Mouse (Mus musculus) limb, embryonic 10.5 days (tissue): Measurements from ENCODE around the gene Adgrb3. TPM values are rescaled to one million over a fixed set of nuclear protein-coding genes. Genes with fewer than 3 reads are reported as not detected.
"Not testable (repeated sequence)": the region's sequence is repeated elsewhere in the genome, so short reads cannot be mapped to it uniquely, and the experiment has no call there.

Experiments used
- DNase-seq: peaks from one replicate; pipeline ENCODE4 v3.0.0-alpha.2; 2017; ENCODE audit warnings: low spot score
- H3K27ac ChIP-seq: fragments of 300-500 bp; sonication (generic); 2 replicates; pipeline ENCODE4 v1.5.1; 2016; ENCODE audit warnings: mild to moderate bottlenecking
- H3K27me3 ChIP-seq: fragments of 300-500 bp; sonication (generic); 2 replicates; pipeline ENCODE4 v1.6.1; 2016; ENCODE audit warnings: low read depth, mild to moderate bottlenecking; ENCODE audit not compliant: poor library complexity, severe bottlenecking
- H3K36me3 ChIP-seq: fragments of 300-500 bp; sonication (generic); 2 replicates; pipeline ENCODE4 v1.6.1; 2016; ENCODE audit warnings: mild to moderate bottlenecking, moderate library complexity
- H3K4me1 ChIP-seq: fragments of 300-500 bp; sonication (generic); 2 replicates; pipeline ENCODE4 v1.6.1; 2016
- H3K4me3 ChIP-seq: fragments of 300-500 bp; sonication (generic); 2 replicates; pipeline ENCODE4 v1.5.1; 2016; ENCODE audit warnings: mild to moderate bottlenecking, moderate library complexity
- H3K9me3 ChIP-seq: fragments of 300-500 bp; sonication (generic); replicated peaks from 2 replicates; pipeline ENCODE4 v1.6.1; 2016; ENCODE audit warnings: mild to moderate bottlenecking
- WGBS: fragments of 180-500 bp; shearing (Covaris S2); methylation state at CpG from one replicate; pipeline ENCODE4 v1.1.7; 2016; 5-methylcytosine and 5-hydroxymethylcytosine counted together
- polyA plus RNA-seq: library from polyadenylated mRNA; unstranded; fragments of >200 nt; fragmentation: Nextera tagmentation; extraction: Ambion mirVana; gene quantifications from 2 replicates; pipeline ENCODE4 v1.2.1, GENCODE M21; 2016

Adgrb3 gene
- polyA plus RNA-seq, 1 experiment from 2014 or later: 0.33 TPM

GRCm38 (mm10) chr1:25471612-25472011 lies 357.9 kb downstream of the Adgrb3 start:
- H3K36me3 ChIP-seq, H3K4me3 ChIP-seq, H3K27me3 ChIP-seq, H3K4me1 ChIP-seq, H3K27ac ChIP-seq, DNase-seq, H3K9me3 ChIP-seq: not testable (repeated sequence)
- WGBS: 61% methylated on average over 2 of the region's 2 CpGs

GRCm38 (mm10) chr1:25462612-25463011 lies 366.9 kb downstream of the Adgrb3 start:
- no peak for DNase-seq
- no peak overlapping the region for H3K27ac ChIP-seq
- WGBS: 44% methylated on average over 1 of the region's 1 CpGs
- no peaks in the 10 kb centered on the region for H3K9me3 ChIP-seq
- H3K27me3 ChIP-seq: no peaks in the 10 kb centered on the region
- 0 out of 2 replicates have a peak, but pooled peaks cover 3% of the 10 kb centered on the region for H3K4me1 ChIP-seq
- H3K4me3 ChIP-seq: no peak overlapping the region
- H3K36me3 ChIP-seq: no peaks in the 10 kb centered on the region

GRCm38 (mm10) chr1:25435506-25435905 lies 394.0 kb downstream of the Adgrb3 start:
- no peak overlapping the region for H3K4me3 ChIP-seq
- 79% methylated on average over 2 of the region's 2 CpGs for WGBS
- no peak for DNase-seq

GRCm38 (mm10) chr1:25430219-25430862 lies 399.2 kb downstream of the Adgrb3 start:
- 78% methylated on average over 16 of the region's 16 CpGs for WGBS
- Histone ChIP-seq H3K4me3 (no peak overlapping the region), H3K4me1 (no peaks in the 10 kb centered on the region), H3K27ac (no peak overlapping the region), H3K27me3 (no peaks in the 10 kb centered on the region), H3K36me3 (no peaks in the 10 kb centered on the region), H3K9me3 (no peaks in the 10 kb centered on the region)
- DNase-seq: no peak

More at GRCm38 (mm10) chr1:25435506-25435905, 394.0 kb downstream of the Adgrb3 start:
- Histone ChIP-seq H3K27ac (no peak overlapping the region), H3K9me3 (no peaks in the 10 kb centered on the region), H3K27me3 (no peaks in the 10 kb centered on the region), H3K4me1 (no peaks in the 10 kb centered on the region), H3K36me3 (no peaks in the 10 kb centered on the region)

- WGBS: 92% methylated on average over 2 of the region's 2 CpGs
Measured at GRCm38 (mm10) chr1:25420701-25421100, 408.8 kb downstream of the Adgrb3 start.

DNA sequence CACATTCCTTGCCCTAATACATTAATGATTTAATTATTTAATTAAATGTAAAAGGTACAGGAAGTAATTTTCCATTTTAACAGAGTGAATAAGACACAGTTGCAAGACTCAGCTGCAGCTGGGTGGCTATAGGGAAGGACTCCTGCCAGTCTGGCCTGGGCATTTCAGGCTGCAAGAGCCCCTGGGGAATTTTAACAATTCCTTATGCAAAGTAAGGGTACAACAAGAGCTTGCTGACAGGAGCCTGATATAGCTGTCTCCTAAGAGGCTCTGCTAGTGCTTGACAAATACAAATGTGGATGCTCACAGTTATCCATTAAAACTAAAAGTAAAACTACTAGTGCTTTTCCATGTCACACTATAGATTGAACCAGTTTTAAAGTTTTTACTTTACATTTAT lies 410.1 kb downstream of the Adgrb3 start:
- Histone ChIP-seq H3K4me3 (no peak overlapping the region), H3K27ac (no peak overlapping the region), H3K27me3 (no peaks in the 10 kb centered on the region), H3K36me3 (no peaks in the 10 kb centered on the region), H3K9me3 (no peaks in the 10 kb centered on the region), H3K4me1 (no peaks in the 10 kb centered on the region)
- no peak for DNase-seq

More at GRCm38 (mm10) chr1:25420701-25421100, 408.8 kb downstream of the Adgrb3 start:
- Histone ChIP-seq H3K4me1 (no peaks in the 10 kb centered on the region), H3K9me3 (no peaks in the 10 kb centered on the region), H3K27ac (no peak overlapping the region), H3K36me3 (no peaks in the 10 kb centered on the region), H3K4me3 (no peak overlapping the region), H3K27me3 (no peaks in the 10 kb centered on the region)
- no peak for DNase-seq

GRCm38 (mm10) chr1:25415084-25415483 lies 414.4 kb downstream of the Adgrb3 start:
- Histone ChIP-seq H3K4me3 (no peak overlapping the region), H3K27ac (no peak overlapping the region), H3K4me1 (no peaks in the 10 kb centered on the region), H3K27me3 (no peaks in the 10 kb centered on the region), H3K9me3 (no peaks in the 10 kb centered on the region), H3K36me3 (no peaks in the 10 kb centered on the region)
- 88% methylated on average over 2 of the region's 2 CpGs for WGBS
- no peak for DNase-seq

- Histone ChIP-seq H3K36me3 (no peaks in the 10 kb centered on the region), H3K4me1 (no peaks in the 10 kb centered on the region), H3K9me3 (no peaks in the 10 kb centered on the region), H3K27ac (no peak overlapping the region), H3K27me3 (no peaks in the 10 kb centered on the region), H3K4me3 (no peak overlapping the region)
- WGBS: 89% methylated on average over 2 of the region's 2 CpGs
- DNase-seq: no peak
Measured at GRCm38 (mm10) chr1:25364186-25364585, 465.3 kb downstream of the Adgrb3 start.

DNA sequence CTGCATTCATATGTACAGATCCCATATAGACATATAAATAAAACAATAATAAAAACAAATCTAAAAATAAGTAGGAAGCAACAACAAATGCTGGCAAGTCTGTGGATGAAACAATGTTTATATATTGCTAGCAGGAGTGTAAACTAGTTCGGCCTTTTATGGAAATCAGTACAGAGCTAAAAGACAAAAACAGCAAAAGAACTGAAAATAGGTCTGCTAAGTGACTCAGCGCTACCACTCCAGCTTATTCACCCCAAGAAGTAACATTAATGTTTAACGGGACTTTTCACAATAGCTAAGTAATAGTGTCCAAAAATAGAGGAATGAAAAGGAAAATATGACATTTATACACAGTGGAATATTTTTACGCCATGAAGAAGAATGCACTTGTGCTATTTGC lies 471.0 kb downstream of the Adgrb3 start:
- H3K27me3 ChIP-seq: no peaks in the 10 kb centered on the region
- H3K36me3 ChIP-seq: no peaks in the 10 kb centered on the region
- WGBS: 92% methylated on average over 4 of the region's 4 CpGs
- no peak overlapping the region for H3K27ac ChIP-seq
- DNase-seq: no peak
- H3K9me3 ChIP-seq: no peaks in the 10 kb centered on the region
- no peak overlapping the region for H3K4me3 ChIP-seq
- H3K4me1 ChIP-seq: no peaks in the 10 kb centered on the region

DNA sequence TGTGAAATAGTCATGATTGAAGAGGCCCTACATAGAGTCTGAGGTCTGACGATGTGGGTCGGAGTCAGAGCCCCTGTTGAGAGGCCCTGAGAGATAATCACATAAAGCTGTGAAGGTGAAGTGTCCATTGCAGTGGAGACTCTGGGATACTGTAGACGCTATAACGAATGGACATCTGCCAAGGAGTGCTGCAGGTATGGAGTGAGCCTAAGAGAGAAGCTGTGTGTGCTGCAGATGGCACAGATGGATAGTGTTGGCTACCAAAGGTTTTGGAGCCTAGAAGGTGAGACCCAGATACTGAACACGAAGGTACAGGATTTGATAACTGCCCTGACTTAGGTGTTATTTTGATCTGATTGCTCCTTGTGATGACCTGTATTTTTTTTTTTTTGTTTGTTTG lies 474.0 kb downstream of the Adgrb3 start:
- no peak overlapping the region for H3K4me3 ChIP-seq
- H3K4me1 ChIP-seq: no peaks in the 10 kb centered on the region
- WGBS: 95% methylated on average over 5 of the region's 5 CpGs
- no peak overlapping the region for H3K27ac ChIP-seq
- no peaks in the 10 kb centered on the region for H3K36me3 ChIP-seq
- no peaks in the 10 kb centered on the region for H3K9me3 ChIP-seq
- DNase-seq: no peak
- no peaks in the 10 kb centered on the region for H3K27me3 ChIP-seq

DNA sequence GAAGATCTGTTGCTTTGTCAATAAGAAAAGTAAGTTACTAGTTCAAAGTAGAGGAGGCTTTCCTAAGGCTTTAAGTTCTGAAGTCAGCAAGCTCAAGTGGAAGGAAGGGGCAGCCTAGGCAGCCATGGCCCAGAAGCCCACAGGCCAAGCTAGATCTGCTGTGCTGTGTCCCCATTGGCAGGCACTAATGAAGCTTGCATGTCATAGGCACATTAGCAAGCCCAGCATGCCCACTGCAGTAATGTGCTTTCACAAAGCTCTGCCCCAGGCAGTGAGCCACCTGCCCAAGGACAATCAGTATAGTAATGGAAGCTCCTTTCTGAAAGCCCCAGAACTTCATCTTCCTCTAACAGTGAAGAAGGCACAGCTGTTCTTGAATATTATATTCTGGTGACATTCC lies 484.6 kb downstream of the Adgrb3 start:
- H3K36me3 ChIP-seq: no peaks in the 10 kb centered on the region
- no peaks in the 10 kb centered on the region for H3K27me3 ChIP-seq
- no peak for DNase-seq
- H3K27ac ChIP-seq: no peak overlapping the region
- no peaks in the 10 kb centered on the region for H3K4me1 ChIP-seq
- H3K9me3 ChIP-seq: no peaks in the 10 kb centered on the region
- no peak overlapping the region for H3K4me3 ChIP-seq

GRCm38 (mm10) chr1:25325406-25325805 lies 504.1 kb downstream of the Adgrb3 start:
- DNase-seq: no peak
- no peak overlapping the region for H3K27ac ChIP-seq
- 88% methylated on average over 2 of the region's 2 CpGs for WGBS
- H3K9me3 ChIP-seq: no peaks in the 10 kb centered on the region
- H3K4me1 ChIP-seq: no peaks in the 10 kb centered on the region
- no peak overlapping the region for H3K4me3 ChIP-seq
- H3K27me3 ChIP-seq: no peaks in the 10 kb centered on the region
- H3K36me3 ChIP-seq: no peaks in the 10 kb centered on the region

DNA sequence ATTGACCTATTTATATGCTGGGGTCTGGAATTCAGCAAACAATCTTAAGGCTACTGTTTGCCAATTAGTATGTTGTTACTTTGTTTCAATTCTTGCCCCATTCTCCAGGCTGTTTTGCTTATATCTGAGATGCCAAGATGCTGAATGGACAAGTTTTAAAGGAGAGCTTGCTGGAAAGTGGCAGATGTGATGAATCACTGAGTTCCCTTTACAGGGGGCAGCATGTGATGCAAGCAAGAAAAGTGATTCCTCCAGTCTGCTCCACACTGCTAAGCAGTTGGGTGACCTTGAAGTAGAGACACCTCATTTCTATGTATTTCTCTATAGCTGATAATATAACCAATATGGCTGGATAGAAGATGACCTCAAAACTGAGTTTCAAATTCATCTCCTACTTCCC lies 512.4 kb downstream of the Adgrb3 start:
- DNase-seq: no peak
- H3K36me3 ChIP-seq: no peaks in the 10 kb centered on the region
- H3K4me1 ChIP-seq: no peaks in the 10 kb centered on the region
- no peak overlapping the region for H3K27ac ChIP-seq
- no peaks in the 10 kb centered on the region for H3K9me3 ChIP-seq
- no peaks in the 10 kb centered on the region for H3K27me3 ChIP-seq
- no peak overlapping the region for H3K4me3 ChIP-seq

GRCm38 (mm10) chr1:25312344-25312743 lies 517.2 kb downstream of the Adgrb3 start:
- Histone ChIP-seq H3K9me3 (no peaks in the 10 kb centered on the region), H3K27ac (no peak overlapping the region), H3K36me3 (no peaks in the 10 kb centered on the region), H3K27me3 (no peaks in the 10 kb centered on the region), H3K4me3 (no peak overlapping the region), H3K4me1 (no peaks in the 10 kb centered on the region)
- WGBS: 81% methylated on average over 2 of the region's 2 CpGs
- no peak for DNase-seq
